Mouse (Mus musculus) natural killer cell, adult 2 months (primary cell): Measurements from ENCODE around the gene Traf5.
A peak's percentile ranks its signal among the peaks of the same experiment; 100 is the strongest.

Experiments
- DNase-seq, 2 experiments: peaks; one replicate each; pipeline ENCODE4 v3.0.0; 2022; ENCODE audit warnings: low spot score in 2 of 2

Traf5 gene

DNA sequence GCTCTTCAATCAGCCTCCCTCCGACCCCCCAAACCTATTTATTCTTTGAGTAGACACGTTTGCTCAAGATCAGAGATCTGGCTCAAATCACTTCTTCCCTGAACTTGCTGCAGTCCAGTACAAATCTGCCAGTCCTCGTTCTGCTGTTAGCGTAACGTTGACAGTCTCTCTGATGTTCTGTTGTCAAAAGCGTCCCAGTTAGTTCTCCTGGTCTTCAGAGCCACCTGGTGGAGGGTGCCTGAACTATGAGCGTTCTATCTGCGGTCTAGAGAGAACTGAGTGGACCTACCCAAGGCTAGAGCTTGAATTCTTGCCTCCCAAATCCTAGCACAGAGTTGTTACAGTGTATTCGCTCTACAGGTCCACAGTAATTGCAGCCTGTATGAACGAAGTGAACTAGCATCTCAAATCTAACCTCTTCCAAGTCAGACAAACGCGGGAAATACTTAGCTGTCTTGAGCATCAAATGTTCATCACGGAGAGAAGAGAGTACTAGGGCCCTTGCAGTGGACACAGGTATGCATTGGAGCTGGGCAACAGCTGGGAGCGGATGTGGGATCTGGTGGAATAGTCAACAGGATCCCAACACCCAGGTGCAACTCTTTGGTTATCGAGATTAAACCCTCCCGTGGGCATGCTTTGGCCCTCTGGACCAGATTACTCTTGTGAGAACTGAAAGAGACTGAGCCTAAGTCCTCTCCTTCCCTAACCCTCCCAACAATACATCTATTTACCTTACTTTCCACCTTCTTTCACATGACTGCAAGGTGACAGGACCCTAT, 711 bp upstream of the Traf5 start:
- peak; percentile 77 to 88 for DNase-seq

DNA sequence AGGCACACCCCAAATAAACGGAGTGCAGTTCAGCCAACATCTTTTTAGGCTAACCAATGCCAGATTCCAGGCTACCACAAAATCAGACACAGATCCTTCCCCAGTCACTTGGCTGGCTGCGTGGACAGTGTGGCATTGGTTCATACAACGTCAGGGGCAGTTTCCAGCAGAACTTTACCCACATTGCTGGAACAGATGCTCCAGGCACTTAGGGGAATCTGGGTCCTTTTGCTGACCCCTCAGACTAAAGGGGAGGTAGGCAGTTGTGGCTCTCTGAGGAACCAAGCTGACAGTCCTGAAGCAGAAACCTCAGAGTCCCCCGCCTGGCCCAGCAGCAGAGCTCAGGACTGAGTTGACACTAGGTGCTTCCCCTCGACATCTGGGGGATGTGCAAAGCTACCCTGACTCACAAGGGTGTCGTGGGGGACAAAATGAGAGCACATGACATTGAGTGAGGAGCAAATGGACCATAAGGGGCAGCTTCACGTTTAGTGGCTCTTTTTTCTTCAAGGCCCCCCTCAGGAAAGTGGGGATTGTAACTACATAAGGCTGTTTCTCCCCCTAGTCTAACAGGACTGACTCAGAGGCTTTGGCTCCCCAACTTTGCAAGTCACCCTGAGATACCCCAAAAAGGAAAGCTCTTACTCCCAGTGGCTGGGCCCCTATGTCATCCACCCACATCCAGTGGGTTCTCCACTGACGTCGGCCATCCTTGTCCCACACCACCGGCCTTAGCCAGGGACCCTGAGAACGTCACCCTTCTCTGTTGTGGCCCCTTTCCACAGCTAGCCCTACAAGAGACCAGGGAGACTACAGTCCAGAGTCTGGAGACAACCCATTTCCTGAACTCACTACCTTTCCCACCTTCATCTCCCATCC, 1.4 kb downstream of the Traf5 start:
- DNase-seq: peak; percentile 24 to 55

DNA sequence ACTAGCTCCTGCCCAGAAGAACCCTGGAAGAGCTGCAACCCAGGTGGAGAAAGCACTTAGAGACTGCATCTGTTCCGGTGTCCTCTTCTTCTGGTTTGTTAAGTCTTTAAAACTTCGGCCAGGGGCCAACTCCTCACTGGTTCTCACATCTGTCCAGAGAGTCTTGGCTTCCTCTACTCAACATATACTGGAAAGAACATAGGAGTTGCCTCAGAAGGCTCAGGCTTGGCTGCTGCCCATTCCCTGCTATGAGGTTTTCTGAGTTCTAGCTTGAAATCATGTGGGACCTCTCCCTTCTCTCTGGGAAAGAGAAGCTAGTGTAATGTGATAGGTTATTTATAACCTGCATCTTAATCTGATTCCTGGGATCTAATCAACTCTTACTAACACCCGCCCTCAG, 2.1 kb downstream of the Traf5 start:
- no peak for DNase-seq

DNA sequence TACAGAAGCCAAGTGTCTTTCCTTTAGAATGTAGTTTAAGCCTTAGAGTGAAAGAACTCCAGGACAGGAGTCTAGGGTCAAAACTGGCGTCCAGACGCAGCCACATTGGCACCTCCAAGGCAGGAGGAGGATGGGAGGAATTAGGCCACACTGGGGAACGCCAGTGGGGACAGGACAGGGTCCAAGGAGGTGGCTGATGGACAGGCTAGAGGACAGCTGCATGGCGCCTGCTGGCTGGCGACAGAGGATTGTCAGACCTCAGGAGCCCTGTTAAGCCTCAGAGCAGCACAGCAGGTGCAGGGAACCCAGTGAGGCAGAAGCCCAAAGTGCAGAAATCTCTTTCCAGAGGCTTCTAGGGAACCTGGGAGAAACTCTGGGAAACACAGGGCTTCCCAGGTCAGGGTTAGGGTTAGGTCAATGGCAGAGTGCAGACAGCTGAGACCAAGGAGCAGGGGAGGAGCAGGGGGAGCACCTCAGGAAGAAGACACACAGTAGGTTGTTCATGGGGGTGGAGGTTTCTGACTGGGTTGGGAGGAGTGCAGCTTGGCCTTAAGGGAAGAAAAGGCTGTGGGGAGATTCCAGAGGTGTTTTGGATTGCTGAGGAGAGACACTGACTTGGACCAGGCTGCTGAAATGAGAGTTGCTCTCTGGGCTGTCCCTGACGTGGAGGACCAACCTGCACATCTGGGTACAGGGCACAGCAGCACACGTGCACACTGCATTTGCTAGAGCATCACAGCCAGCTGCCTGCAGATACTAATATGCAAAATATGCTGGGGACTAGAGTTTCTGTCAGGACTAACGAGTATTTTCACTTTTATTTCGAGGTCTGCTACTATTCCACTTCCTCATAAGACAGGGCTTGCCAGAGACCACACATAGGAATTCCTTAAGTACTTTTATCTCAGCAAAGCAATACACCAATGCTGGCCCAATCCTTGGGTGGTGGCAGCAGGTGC, 2.9 kb downstream of the Traf5 start:
- DNase-seq: peak in 1 of 2 experiments; percentile 55

DNA sequence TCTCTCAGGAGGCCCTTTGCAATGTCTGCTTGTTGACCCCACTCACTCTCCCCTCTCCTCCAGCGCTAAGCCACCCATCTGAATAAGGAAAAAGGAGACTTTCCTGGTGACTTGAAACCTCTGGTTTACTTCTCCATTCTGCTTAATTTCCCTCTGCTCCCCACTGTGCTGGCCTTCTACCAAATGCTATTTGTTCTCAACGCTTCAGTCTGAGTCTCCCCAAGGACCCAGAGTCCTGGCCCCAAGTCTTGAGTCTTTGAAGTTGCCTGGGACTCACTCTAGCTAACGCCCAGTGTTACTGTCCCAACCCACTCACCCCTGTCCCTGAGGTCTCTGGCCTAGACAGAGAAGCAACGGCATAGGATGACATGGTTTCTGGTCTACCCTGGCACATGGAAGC, 4.3 kb downstream of the Traf5 start:
- no peak for DNase-seq

DNA sequence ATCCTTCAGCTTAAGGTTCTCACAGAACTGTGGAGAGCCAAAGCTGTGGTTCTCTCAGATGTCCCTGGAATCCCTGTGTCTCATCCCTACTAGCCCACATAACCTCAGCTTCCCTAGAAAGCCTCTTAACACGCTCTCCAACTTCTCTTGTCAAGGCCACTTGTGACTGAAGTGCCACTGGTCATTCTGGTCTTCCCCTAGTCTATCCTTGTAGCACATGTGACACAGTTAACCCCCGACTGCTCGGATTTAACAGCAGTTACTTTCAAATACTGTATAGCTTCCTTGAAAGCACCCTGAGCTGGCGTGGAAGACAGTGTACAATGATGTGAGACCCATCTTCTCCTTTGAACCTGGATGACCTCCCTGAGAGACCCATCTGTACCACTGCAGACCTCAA, 5.3 kb downstream of the Traf5 start:
- no peak for DNase-seq

DNA sequence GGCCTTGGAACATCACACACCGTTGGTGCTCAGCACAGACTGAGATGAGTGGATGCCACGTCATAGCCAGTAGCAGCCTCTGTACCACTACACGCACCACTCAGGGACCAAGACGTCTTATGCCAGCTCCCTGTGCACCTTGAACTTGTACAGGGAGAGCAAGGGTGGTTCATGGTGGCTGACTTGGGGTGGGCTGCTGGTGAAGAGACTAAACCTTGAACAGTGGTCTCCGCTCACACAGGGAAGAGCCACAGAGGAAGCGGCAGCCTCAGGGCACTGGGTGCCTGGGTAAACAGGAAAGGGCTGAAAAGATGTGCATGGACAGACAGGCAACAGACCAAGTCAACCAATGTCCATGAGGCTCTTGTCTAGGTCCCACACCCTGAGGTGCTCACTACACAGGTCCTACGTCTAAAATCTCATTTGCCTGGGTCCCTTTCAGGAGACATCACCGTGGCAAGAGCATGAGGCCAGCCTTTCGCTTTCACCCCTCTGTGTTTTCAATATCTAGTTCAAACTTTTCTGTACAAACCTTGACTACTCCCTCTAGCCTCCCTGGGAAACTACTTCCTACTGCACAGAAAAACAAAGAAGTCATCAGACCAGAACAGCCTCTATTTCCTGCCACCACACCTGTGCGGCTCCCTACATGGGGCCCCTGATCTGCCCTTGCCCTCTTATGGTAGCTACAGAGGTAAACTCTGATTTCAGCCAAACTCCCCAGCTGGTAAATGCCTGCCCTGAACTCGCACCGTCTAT, 5.9 kb downstream of the Traf5 start:
- peak in 1 of 2 experiments; percentile 62 for DNase-seq

DNA sequence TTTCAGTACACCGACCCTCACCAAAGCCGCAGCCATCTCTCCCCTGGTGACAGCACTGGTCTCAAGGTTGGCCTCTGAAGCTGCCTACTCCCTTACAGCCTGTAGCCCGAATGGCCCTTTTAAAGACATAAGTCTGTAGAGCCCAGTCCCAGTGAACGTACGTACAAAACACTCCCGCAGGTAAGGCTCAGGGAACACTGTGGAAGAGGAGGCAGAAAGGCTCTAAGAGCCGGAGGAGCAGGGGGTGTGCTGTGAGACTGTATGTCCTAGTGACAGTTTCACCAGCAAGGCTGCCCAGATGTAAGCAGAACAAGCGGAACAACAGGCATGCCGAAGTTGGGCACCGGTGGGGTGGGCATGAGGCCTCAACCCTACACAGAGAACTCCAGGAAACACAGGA, 7.1 kb downstream of the Traf5 start:
- DNase-seq: no peak

DNA sequence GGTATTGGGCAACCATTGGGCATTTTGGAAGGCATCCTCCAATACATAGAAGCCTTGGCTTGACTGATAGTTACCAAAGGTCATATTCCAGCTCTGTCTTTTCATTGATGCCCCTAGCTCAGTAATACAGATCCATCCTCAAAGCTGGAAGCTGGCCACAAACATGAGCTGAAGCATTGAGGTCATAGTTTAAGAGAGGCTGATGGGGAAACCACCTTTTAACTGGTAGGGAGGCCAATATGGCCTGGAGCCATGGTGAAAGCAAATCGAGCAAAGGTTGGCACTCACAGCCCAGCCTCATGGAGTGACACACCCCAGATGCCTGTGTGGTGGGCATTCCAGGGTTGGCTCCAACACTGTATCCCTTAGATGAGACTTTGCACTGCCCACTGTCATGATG, 9.7 kb downstream of the Traf5 start:
- no peak for DNase-seq

DNA sequence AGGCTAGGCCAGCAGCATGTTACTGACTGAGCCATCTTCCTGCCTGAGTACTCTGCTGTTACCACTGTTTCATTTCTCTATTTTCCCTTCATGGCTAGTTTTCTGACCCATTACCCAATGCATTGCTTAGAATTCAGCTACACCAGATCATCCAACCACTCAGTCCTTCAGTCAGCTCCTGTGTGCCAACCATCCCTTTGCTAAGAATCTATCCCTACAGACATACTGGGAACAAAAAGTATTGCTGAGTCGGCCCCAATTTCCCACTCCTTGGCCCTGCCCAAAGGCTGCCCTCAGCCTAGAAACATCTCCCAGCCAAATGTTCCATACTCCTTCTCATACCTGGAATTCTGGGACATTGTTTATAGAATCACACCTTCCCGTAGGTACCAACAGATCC, 11.2 kb downstream of the Traf5 start:
- no peak for DNase-seq

DNA sequence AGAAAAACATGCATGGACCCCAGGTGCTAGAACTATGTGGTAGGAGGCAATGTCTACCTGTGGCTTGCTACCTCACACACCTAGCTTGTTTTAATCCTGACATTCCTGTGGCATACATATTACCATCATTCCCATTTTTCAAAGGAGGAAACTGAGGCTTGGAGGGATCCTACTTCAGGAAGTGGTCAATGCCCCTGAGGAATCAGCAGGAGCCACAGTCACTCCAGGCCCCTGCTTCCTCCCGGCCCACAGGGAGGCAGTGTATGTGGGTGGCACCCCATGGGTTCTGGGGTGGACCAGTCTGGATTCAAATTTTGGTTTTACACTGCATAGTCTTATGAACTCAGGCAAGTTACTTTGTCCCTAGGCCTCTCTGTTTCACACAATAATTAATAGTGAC, 13.2 kb downstream of the Traf5 start:
- DNase-seq: no peak

DNA sequence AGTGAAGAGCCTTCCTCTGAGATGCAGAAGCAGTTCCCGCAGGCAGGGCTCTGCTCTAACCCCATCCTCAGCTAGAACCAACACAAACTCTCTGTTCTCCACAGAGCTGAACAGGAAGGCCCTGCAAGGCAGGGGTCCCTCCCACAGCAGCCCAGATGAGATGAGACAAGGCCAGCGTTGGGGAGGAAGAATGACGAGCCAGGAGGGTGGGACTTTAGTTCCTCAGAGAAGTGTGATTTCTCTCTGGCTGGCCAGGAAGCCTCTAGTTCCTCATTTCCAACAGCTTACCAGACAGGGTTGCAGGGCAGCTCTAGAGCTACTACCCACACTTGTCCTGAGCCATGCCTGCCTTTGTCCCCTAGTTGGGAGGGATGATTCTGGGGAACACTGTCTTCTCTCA, 14.0 kb downstream of the Traf5 start:
- DNase-seq: peak; percentile 35 to 73

DNA sequence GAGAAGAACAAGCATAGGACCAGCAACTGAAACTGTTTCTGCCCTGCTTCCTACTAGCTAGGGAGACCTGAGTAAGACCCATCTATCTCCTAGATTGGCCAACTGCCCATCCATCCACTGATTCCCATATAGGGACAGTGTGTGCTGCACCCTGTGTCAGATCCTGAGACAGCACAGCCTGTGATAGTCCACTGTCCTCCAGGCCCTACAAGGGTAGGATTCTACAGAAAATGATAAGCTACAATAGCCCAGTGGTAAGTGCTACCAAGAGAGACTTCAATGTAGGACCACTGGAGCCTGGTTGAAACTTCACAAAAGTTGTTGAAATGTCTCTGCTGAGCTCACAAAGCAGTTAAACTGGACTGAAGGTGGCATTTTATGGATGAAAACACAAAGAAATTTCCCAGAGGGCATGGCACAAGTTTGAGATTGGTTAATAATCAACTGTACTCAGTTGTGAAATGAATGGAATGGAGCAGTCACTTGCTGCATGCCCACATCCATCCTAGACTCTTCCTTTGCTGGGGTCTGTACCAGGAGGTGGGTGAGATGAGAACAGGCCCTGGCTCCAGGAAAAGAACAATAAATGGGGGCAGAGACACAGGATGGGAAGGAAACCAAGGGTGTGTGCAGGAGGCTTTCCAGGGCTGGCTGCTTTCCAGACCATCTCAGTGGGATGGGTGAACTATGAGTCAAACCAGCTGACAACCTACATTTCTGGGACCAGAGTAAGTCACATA, 15.4 kb downstream of the Traf5 start:
- DNase-seq: no peak

DNA sequence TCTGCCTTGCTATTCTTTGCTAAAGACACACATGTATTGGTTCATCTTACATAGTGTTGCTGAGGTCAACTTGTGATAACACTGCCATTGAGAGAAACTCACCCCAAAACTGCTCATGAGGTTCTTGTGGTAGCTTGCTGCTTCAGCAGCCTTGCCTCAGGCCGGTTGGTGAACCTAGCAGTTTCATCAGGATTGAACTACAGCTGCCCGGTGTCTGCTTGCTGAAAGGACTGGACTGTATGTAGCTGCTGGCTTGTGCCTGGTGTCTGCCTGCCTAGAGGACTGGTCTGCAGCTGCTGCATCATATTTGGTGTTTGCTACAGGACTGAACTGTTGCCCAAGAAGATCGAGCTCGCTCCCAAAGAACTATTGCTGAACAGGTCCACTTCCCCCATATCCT, 16.3 kb downstream of the Traf5 start:
- no peak for DNase-seq

DNA sequence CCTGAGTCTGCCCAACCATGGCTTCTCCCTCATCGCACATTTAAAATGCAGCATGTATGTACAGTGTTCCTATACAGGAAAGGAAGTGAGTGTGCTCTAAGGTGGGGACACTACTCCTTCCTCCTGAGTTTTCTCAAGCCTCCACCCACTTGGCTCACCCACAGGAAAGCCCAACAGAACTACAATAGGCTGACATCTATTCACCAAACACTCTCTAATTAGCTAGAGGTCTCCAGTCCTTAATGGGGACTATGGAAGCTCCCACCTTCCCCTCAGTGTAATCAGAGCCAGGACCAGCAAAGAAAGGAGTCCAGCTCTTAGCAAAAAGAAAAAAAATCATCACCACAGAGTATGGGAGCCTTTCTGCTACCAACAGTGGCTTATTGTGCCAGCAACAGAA, 17.5 kb downstream of the Traf5 start:
- DNase-seq: no peak

DNA sequence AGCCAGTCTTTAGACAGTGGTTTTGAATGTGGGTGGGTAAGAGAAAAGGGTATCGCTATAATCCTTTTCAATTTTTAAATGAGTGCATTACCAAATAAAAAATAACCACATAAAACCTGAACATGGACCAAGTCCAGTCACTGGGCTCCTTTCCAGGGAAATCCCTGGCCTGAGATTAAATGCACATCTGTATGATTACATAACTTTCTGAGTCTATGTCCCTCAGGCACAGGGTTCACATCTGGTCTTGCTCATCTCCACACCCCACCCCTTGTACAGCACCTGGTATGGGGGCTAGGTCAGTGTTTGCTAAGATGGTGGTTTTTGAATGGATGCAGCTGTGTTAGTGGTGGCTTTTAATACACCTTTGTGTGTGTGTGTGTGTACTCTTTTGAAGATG, 19.9 kb downstream of the Traf5 start:
- DNase-seq: no peak

DNA sequence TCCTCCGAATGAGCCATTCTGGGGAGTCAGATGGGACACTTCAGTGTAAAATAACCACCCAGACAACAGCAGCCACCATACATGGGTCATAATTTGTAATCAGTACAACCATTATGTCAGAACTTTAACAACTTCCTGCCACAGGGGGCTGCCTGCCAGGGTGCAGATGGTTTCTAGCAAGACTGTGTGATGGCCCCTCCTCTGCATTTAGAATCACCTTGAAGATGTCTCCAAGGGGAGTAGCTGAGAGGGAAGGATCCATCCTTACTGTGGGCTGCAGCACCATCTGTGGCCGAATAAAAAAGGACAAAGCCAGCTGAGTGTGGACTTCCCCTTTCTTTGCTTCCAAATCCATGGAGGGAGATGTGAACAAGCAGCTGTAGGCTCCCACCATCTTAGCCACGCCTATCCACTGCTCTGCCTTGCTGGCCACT, 21.7 kb downstream of the Traf5 start:
- no peak for DNase-seq

DNA sequence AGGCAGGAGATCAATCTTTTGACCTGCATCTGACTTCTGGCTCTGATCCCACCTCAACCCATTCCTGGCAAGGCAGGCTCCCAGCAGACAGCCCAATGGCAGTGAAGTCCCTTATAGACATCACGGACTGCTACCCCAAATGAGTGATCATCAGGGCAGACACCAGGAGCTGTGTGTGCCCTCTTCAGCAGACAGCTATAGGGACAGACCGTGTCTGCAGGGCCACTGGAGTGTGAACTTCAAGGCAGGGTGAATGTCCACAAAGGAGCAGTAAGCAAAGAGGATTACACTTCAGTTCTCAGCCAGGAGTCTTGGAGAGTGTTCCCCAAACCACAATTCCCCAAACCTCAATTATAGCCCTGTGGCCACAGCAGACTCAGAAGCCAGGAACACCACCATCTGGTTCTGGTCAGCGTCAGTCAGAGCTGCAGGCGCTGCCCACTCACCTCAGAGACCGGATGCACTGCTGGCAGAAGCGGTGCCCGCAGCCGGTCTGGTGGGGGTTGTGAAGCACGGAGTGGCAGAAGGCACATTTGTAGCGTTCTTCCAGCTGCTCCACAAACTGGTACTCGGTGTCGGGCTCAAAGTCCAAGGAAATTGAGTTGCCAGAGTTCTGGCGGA, 22.3 kb downstream of the Traf5 start:
- peak; percentile 44 to 57 for DNase-seq

DNA sequence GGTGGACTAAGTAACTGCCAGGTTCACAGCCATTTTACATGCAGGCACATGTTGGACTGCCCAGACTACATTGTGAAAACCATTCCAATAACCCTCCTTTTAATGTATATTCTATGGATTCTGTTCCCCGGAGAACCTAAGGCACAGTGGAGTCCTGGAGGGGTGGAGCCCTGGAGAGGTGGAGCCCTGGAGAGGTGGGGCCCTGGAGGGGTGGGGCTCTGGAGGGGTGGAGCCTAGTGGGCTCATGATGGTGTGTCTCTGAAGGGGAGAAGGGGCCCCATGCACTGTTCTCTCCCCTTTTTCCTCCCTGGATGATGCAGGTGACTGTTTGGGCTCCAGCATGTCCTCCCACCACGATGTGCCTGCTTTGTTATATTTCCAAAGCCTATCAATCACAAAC, 24.2 kb downstream of the Traf5 start:
- no peak for DNase-seq

DNA sequence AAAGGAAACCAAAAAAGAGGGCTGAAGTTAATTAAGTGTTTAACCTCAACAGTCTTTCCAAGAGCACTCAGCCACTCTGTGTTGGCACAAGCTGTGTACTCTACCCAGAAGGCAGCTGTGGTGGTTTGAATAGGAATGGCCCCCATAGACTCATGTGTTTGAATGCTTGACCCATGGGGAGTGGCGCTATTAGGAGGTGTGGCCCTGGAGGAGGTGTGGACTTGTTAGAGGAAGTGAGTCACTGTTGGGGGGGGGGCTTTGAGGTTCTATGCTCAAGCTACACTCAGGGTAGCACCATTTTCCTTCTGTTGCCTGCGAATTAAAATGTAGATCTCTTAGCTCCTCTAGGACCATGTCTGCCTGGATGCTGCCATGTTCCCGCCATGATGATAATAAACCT, 25.4 kb downstream of the Traf5 start:
- DNase-seq: no peak
